Mouse (Mus musculus) stomach, embryonic 15.5 days (tissue): ENCODE data around the gene Slc9a9. TPM values are rescaled to one million over a fixed set of nuclear protein-coding genes. Genes with fewer than 3 reads are reported as not detected.

ENCODE experiments used
- ATAC-seq: fragments of 200-750 bp; cut with Nextera tagmentation; 2 replicates; pipeline ENCODE4 v1.8.0; 2017; ENCODE audit warnings: low read depth, moderate number of reproducible peaks, moderate TSS enrichment; ENCODE audit not compliant: insufficient read depth, low FRiP score
- H3K27ac ChIP-seq: fragments of 300-500 bp; sonication (generic); 2 replicates; pipeline ENCODE4 v1.5.1; 2015; ENCODE audit warnings: mild to moderate bottlenecking, inconsistent platforms
- H3K27me3 ChIP-seq: fragments of 300-500 bp; sonication (generic); replicated peaks from 2 replicates; pipeline ENCODE4 v1.6.1; 2015; ENCODE audit warnings: inconsistent platforms
- H3K36me3 ChIP-seq: fragments of 300-500 bp; sonication (generic); 2 replicates; pipeline ENCODE4 v1.6.1; 2015; ENCODE audit warnings: inconsistent platforms
- H3K4me1 ChIP-seq: fragments of 300-500 bp; sonication (generic); 2 replicates; pipeline ENCODE4 v1.6.1; 2015; ENCODE audit warnings: inconsistent platforms
- H3K4me2 ChIP-seq: fragments of 300-500 bp; sonication (generic); 2 replicates; pipeline ENCODE4 v1.6.1; 2015; ENCODE audit warnings: mild to moderate bottlenecking, inconsistent platforms
- H3K4me3 ChIP-seq: fragments of 300-500 bp; sonication (generic); replicated peaks from 2 replicates; pipeline ENCODE4 v1.5.1; 2015; ENCODE audit warnings: inconsistent platforms
- H3K9ac ChIP-seq: fragments of 300-500 bp; sonication (generic); 2 replicates; pipeline ENCODE4 v1.6.1; 2015; ENCODE audit warnings: inconsistent platforms
- H3K9me3 ChIP-seq: fragments of 300-500 bp; sonication (generic); 2 replicates; pipeline ENCODE4 v1.6.1; 2016; ENCODE audit warnings: inconsistent platforms
- WGBS: fragments of 180-500 bp; shearing (Covaris S2); methylation state at CpG from one replicate; pipeline ENCODE4 v1.1.7; 2015; 5-methylcytosine and 5-hydroxymethylcytosine counted together
- polyA plus RNA-seq: library from polyadenylated mRNA; unstranded; fragments of >200 nt; fragmentation: Nextera tagmentation; extraction: Ambion mirVana; gene quantifications from 2 replicates; pipeline ENCODE4 v1.2.1, GENCODE M21; 2015

Slc9a9 gene
- polyA plus RNA-seq, 1 experiment from 2014 or later, result 3.9 TPM

- H3K36me3 ChIP-seq, result no peaks in the 10 kb centered on the region
- H3K4me2 ChIP-seq, result no peak overlapping the region
- 73% methylated on average over 3 of the region's 3 CpGs for WGBS
- H3K27ac ChIP-seq, result no peak overlapping the region
- H3K4me1 ChIP-seq, result no peaks in the 10 kb centered on the region
- no peaks in the 10 kb centered on the region for H3K27me3 ChIP-seq
- H3K9ac ChIP-seq, result no peak overlapping the region
- no peak overlapping the region for H3K4me3 ChIP-seq
- no peak for ATAC-seq
- no peaks in the 10 kb centered on the region for H3K9me3 ChIP-seq
Observed at GRCm38 (mm10) chr9:94788261-94788660, 118.6 kb downstream of the Slc9a9 start.

GRCm38 (mm10) chr9:94790966-94791365 lies 121.3 kb downstream of the Slc9a9 start:
- Histone ChIP-seq H3K9me3 (no peaks in the 10 kb centered on the region), H3K4me3 (no peak overlapping the region), H3K4me2 (no peak overlapping the region), H3K36me3 (no peaks in the 10 kb centered on the region), H3K9ac (no peak overlapping the region), H3K27ac (no peak overlapping the region), H3K27me3 (no peaks in the 10 kb centered on the region), H3K4me1 (no peaks in the 10 kb centered on the region)
- no peak for ATAC-seq
- WGBS, result 81% methylated on average over 2 of the region's 2 CpGs

GRCm38 (mm10) chr9:94803073-94803472 lies 133.4 kb downstream of the Slc9a9 start:
- no peaks in the 10 kb centered on the region for H3K36me3 ChIP-seq
- no peak overlapping the region for H3K4me2 ChIP-seq
- H3K27ac ChIP-seq, result no peak overlapping the region
- H3K9ac ChIP-seq, result no peak overlapping the region
- no peak overlapping the region for H3K4me3 ChIP-seq
- no peaks in the 10 kb centered on the region for H3K4me1 ChIP-seq
- no peak for ATAC-seq
- H3K9me3 ChIP-seq, result no peaks in the 10 kb centered on the region
- H3K27me3 ChIP-seq, result no peaks in the 10 kb centered on the region

- no peak for ATAC-seq
- Histone ChIP-seq H3K36me3 (no peaks in the 10 kb centered on the region), H3K4me3 (no peak overlapping the region), H3K4me1 (no peaks in the 10 kb centered on the region), H3K4me2 (no peak overlapping the region), H3K9me3 (no peaks in the 10 kb centered on the region), H3K27me3 (no peaks in the 10 kb centered on the region), H3K27ac (no peak overlapping the region), H3K9ac (no peak overlapping the region)
- 64% methylated on average over 8 of the region's 8 CpGs for WGBS
Observed at GRCm38 (mm10) chr9:94805506-94805905, 135.8 kb downstream of the Slc9a9 start.

- H3K4me2 ChIP-seq, result no peak overlapping the region
- no peaks in the 10 kb centered on the region for H3K9me3 ChIP-seq
- H3K27ac ChIP-seq, result no peak overlapping the region
- H3K36me3 ChIP-seq, result no peaks in the 10 kb centered on the region
- no peak overlapping the region for H3K9ac ChIP-seq
- 32% methylated on average over 5 of the region's 5 CpGs for WGBS
- H3K4me1 ChIP-seq, result no peaks in the 10 kb centered on the region
- no peaks in the 10 kb centered on the region for H3K27me3 ChIP-seq
- no peak for ATAC-seq
- no peak overlapping the region for H3K4me3 ChIP-seq
Observed at GRCm38 (mm10) chr9:94815518-94815917, 145.8 kb downstream of the Slc9a9 start.

- Histone ChIP-seq H3K4me3 (no peak overlapping the region), H3K4me1 (no peaks in the 10 kb centered on the region), H3K27ac (no peak overlapping the region), H3K27me3 (no peaks in the 10 kb centered on the region), H3K4me2 (no peak overlapping the region), H3K9ac (no peak overlapping the region), H3K9me3 (no peaks in the 10 kb centered on the region), H3K36me3 (no peaks in the 10 kb centered on the region)
- ATAC-seq, result no peak
- WGBS, result 76% methylated on average over 1 of the region's 1 CpGs
Observed at GRCm38 (mm10) chr9:94821268-94821667, 151.6 kb downstream of the Slc9a9 start.

GRCm38 (mm10) chr9:94833836-94834235 lies 164.1 kb downstream of the Slc9a9 start:
- H3K4me1 ChIP-seq, result no peaks in the 10 kb centered on the region
- H3K9me3 ChIP-seq, result no peaks in the 10 kb centered on the region
- H3K27me3 ChIP-seq, result no peaks in the 10 kb centered on the region
- no peaks in the 10 kb centered on the region for H3K36me3 ChIP-seq
- no peak overlapping the region for H3K9ac ChIP-seq
- 71% methylated on average over 1 of the region's 1 CpGs for WGBS
- H3K4me3 ChIP-seq, result no peak overlapping the region
- ATAC-seq, result no peak
- H3K27ac ChIP-seq, result no peak overlapping the region
- no peak overlapping the region for H3K4me2 ChIP-seq

GRCm38 (mm10) chr9:94837384-94837783 lies 167.7 kb downstream of the Slc9a9 start:
- Histone ChIP-seq H3K4me1 (no peaks in the 10 kb centered on the region), H3K4me3 (no peak overlapping the region), H3K36me3 (no peaks in the 10 kb centered on the region), H3K9me3 (no peaks in the 10 kb centered on the region), H3K4me2 (no peak overlapping the region), H3K27ac (no peak overlapping the region), H3K9ac (no peak overlapping the region), H3K27me3 (no peaks in the 10 kb centered on the region)
- no peak; the same call in 1 of the 2 replicates for ATAC-seq
- WGBS, result 90% methylated on average over 15 of the region's 15 CpGs

GRCm38 (mm10) chr9:94838479-94839031 lies 168.8 kb downstream of the Slc9a9 start:
- Histone ChIP-seq H3K9me3 (no peaks in the 10 kb centered on the region), H3K9ac (no peak overlapping the region), H3K36me3 (no peaks in the 10 kb centered on the region), H3K4me3 (no peak overlapping the region), H3K4me2 (no peak overlapping the region), H3K27ac (no peak overlapping the region), H3K4me1 (no peaks in the 10 kb centered on the region), H3K27me3 (no peaks in the 10 kb centered on the region)
- 80% methylated on average over 8 of the region's 8 CpGs for WGBS
- ATAC-seq, result no peak

- ATAC-seq, result no peak
- Histone ChIP-seq H3K27me3 (no peaks in the 10 kb centered on the region), H3K4me2 (no peak overlapping the region), H3K4me1 (no peaks in the 10 kb centered on the region), H3K4me3 (no peak overlapping the region), H3K36me3 (no peaks in the 10 kb centered on the region), H3K27ac (no peak overlapping the region), H3K9ac (no peak overlapping the region), H3K9me3 (no peaks in the 10 kb centered on the region)
- 81% methylated on average over 11 of the region's 11 CpGs for WGBS
Observed at GRCm38 (mm10) chr9:94839204-94839603, 169.5 kb downstream of the Slc9a9 start.

GRCm38 (mm10) chr9:94840398-94840797 lies 170.7 kb downstream of the Slc9a9 start:
- Histone ChIP-seq H3K9me3 (no peaks in the 10 kb centered on the region), H3K36me3 (no peaks in the 10 kb centered on the region), H3K4me3 (no peak overlapping the region), H3K4me2 (no peak overlapping the region), H3K4me1 (no peaks in the 10 kb centered on the region), H3K27me3 (no peaks in the 10 kb centered on the region), H3K9ac (no peak overlapping the region), H3K27ac (no peak overlapping the region)
- WGBS, result 68% methylated on average over 5 of the region's 5 CpGs
- ATAC-seq, result no peak

- Histone ChIP-seq H3K4me3 (no peak overlapping the region), H3K36me3 (no peaks in the 10 kb centered on the region), H3K27ac (no peak overlapping the region), H3K27me3 (no peaks in the 10 kb centered on the region), H3K4me2 (no peak overlapping the region), H3K4me1 (no peaks in the 10 kb centered on the region), H3K9me3 (no peaks in the 10 kb centered on the region), H3K9ac (no peak overlapping the region)
- 81% methylated on average over 4 of the region's 4 CpGs for WGBS
- ATAC-seq, result no peak
Observed at GRCm38 (mm10) chr9:94840972-94841371, 171.3 kb downstream of the Slc9a9 start.

- Histone ChIP-seq H3K36me3 (no peaks in the 10 kb centered on the region), H3K4me3 (no peak overlapping the region), H3K4me1 (no peaks in the 10 kb centered on the region), H3K4me2 (no peak overlapping the region), H3K27me3 (no peaks in the 10 kb centered on the region), H3K9me3 (no peaks in the 10 kb centered on the region), H3K27ac (no peak overlapping the region), H3K9ac (no peak overlapping the region)
- no peak for ATAC-seq
- WGBS, result 78% methylated on average over 3 of the region's 3 CpGs
Observed at GRCm38 (mm10) chr9:94844176-94844575, 174.5 kb downstream of the Slc9a9 start.
